Mouse (Mus musculus): ENCODE data around the gene 4921536K21Rik. TPM values are rescaled to one million over a fixed set of nuclear protein-coding genes. Genes with fewer than 3 reads are reported as not detected.

4921536K21Rik gene
- polyA plus RNA-seq, 1 experiment from 2014 or later: 0.23 TPM

DNA sequence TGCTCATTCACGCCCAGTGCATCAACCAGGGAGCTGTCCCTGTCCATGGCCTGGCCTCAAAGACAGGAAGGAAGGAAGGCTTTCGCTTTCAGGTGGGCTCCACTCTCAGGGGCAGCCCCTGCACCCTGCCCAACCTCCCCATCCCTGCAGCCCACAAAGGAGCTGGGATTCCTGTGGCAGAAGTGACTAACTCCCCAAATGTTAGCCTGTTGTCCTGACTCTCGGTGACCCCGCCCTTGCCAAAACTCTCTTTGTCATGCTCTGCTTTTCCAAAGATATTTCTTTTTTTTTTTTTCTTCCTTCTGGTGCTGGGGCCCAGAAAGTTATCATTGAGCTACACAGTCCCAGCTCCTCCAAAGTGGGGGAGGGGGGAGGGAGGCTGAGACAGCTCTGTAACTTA is 14.3 kb upstream of the 4921536K21Rik start:
- Histone ChIP-seq H3K4me3 (no peak overlapping the region), H3K36me3 (peaks cover 17% of the 10 kb centered on the region; the same call in 1 of the 2 replicates), H3K27me3 (peaks cover 7% of the 10 kb centered on the region), H3K27ac (no peak overlapping the region), H3K9me3 (no peaks in the 10 kb centered on the region), H3K4me2 (no peak overlapping the region), H3K9ac (no peak overlapping the region), H3K4me1 (peaks cover 29% of the 10 kb centered on the region)
- no peak for ATAC-seq (ENCODE audit: insufficient number of reproducible peaks, low FRiP score, low TSS enrichment, low read depth)
- WGBS: 79% methylated on average over 4 of the region's 4 CpGs

DNA sequence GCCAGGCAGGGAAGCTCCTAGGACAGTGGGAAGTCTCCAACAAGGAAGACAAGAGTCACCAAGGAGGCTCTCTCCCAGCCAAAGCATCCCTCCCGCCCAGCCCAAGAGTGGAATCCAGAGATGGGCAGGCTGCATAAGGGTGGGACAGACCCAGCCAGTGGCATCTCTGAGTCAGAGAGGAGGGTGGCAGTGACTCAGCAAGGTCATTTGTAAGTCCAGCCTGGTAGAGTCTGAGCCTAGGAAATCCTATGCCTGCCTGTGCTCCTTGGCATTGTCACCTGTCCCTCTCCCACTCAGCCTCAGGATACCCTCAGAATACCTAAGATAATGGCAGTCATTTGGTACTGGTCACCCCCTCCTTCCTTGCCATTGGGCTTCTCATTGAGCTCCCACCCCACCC is 10.5 kb upstream of the 4921536K21Rik start:
- no peaks in the 10 kb centered on the region for H3K27me3 ChIP-seq
- no peak for ATAC-seq (ENCODE audit: insufficient number of reproducible peaks, low FRiP score, low TSS enrichment, low read depth)
- WGBS: 70% methylated on average over 1 of the region's 1 CpGs
- H3K9ac ChIP-seq: no peak overlapping the region
- H3K36me3 ChIP-seq: peaks cover 17% of the 10 kb centered on the region; the same call in 1 of the 2 replicates
- H3K4me1 ChIP-seq: peaks cover 6% of the 10 kb centered on the region; the same call in 1 of the 2 replicates
- H3K4me3 ChIP-seq: no peak overlapping the region
- H3K9me3 ChIP-seq: no peaks in the 10 kb centered on the region
- H3K4me2 ChIP-seq: no peak overlapping the region
- H3K27ac ChIP-seq: no peak overlapping the region

DNA sequence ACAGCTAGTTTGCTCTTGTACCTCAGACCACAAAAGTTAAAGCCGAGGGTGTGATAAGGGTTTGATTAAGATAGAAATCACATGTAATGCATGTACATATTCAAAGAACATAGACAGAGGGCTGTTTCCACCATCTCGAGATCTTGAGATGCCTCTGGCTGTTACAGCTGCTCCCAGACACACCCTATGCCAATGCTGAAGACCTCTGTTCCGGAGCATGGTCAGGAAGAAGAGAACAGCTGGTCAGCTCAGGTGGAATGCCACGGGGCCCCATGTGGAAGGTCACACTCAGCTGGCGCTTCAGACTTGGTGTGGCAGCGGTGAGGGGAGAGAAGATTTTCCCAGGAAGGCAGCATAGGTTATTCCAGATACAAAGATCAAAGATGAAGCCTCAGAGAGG is 9.8 kb upstream of the 4921536K21Rik start:
- no peaks in the 10 kb centered on the region for H3K9me3 ChIP-seq
- H3K9ac ChIP-seq: no peak overlapping the region
- no peak overlapping the region for H3K4me3 ChIP-seq
- peaks cover 17% of the 10 kb centered on the region; the same call in 1 of the 2 replicates for H3K36me3 ChIP-seq
- H3K4me1 ChIP-seq: 0 out of 2 replicates have a peak, but pooled peaks cover 3% of the 10 kb centered on the region
- H3K4me2 ChIP-seq: no peak overlapping the region
- ATAC-seq (ENCODE audit: insufficient number of reproducible peaks, low FRiP score, low TSS enrichment, low read depth): no peak
- H3K27ac ChIP-seq: no peak overlapping the region
- 79% methylated on average over 6 of the region's 6 CpGs for WGBS
- H3K27me3 ChIP-seq: no peaks in the 10 kb centered on the region

DNA sequence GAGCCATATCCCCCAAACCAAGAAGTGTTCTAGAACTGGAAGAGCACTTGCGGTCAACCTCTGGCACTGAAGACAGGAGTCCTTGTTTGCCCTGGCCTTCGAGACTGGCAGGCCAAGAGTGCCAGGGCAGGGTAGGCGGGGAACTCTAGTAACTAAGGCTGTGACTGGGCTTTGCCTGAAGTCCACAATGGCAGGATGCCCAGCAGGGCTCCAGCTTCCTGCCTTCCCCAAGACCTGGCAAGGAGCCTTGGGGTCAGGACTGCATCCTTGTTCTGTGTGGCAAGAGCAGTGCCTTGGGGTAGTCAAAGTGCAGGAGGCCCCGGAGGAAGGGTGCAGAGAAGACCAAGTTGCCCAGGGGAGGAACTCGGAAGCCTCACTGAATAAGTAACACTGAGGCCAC is 8.1 kb upstream of the 4921536K21Rik start:
- Histone ChIP-seq H3K4me1 (0 out of 2 replicates have a peak, but pooled peaks cover 3% of the 10 kb centered on the region), H3K27me3 (no peaks in the 10 kb centered on the region), H3K4me2 (no peak overlapping the region), H3K36me3 (peaks cover 17% of the 10 kb centered on the region; the same call in 1 of the 2 replicates), H3K9me3 (no peaks in the 10 kb centered on the region), H3K27ac (no peak overlapping the region), H3K4me3 (no peak overlapping the region), H3K9ac (no peak overlapping the region)
- ATAC-seq (ENCODE audit: insufficient number of reproducible peaks, low FRiP score, low TSS enrichment, low read depth): no peak
- 84% methylated on average over 5 of the region's 5 CpGs for WGBS

DNA sequence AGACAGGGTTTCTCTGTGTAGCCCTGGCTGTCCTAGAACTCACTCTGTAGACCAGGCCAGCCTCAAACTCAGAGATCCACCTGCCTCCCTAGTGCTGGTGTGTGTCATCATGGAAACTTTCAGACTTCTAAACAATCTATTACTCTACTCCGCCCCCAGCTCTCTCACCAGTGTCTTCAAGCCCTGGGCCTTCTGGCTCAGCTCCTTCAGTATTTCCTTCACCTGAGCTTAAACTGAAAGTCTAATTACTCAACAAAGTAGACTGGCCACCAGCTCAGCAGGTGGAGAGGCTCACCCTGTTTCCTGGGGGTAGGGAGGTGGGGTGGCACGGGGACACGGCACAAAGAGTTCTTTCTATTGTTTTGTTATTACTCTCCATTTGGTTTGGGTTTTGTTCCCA is 7.6 kb upstream of the 4921536K21Rik start:
- no peak overlapping the region for H3K4me2 ChIP-seq
- H3K36me3 ChIP-seq: peaks cover 14% of the 10 kb centered on the region; the same call in 1 of the 2 replicates
- WGBS: 82% methylated on average over 3 of the region's 3 CpGs
- ATAC-seq (ENCODE audit: insufficient number of reproducible peaks, low FRiP score, low TSS enrichment, low read depth): no peak
- no peaks in the 10 kb centered on the region for H3K27me3 ChIP-seq
- no peak overlapping the region for H3K9ac ChIP-seq
- H3K9me3 ChIP-seq: no peaks in the 10 kb centered on the region
- H3K27ac ChIP-seq: no peak overlapping the region
- H3K4me3 ChIP-seq: no peak overlapping the region
- 0 out of 2 replicates have a peak, but pooled peaks cover 3% of the 10 kb centered on the region for H3K4me1 ChIP-seq

DNA sequence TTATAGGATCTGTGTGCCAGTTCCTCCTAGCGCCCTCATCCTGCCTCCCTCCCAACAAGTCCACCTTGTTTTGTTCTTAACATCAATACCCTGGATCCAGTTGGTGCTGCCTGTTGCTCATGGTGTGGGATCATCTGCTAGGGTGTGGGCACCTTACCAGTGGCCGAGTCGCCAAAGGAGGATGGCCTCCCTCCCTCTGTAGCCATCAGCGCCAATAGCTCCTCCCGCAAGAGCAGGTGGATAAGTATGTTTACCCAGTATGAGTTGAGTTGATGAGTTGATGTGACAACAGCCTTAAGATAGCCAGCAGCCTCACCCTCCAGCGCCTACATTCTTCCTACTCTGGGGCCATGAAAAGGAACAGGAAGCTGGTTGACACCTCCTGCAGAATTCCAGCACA is 5.4 kb upstream of the 4921536K21Rik start:
- H3K4me1 ChIP-seq: peaks cover 5% of the 10 kb centered on the region; the same call in 1 of the 2 replicates
- ATAC-seq (ENCODE audit: insufficient number of reproducible peaks, low FRiP score, low TSS enrichment, low read depth): no peak
- H3K27ac ChIP-seq: no peak overlapping the region
- H3K4me2 ChIP-seq: no peak overlapping the region
- H3K9me3 ChIP-seq: no peaks in the 10 kb centered on the region
- WGBS: 80% methylated on average over 6 of the region's 6 CpGs
- no peak overlapping the region for H3K9ac ChIP-seq
- H3K27me3 ChIP-seq: no peaks in the 10 kb centered on the region
- no peak overlapping the region for H3K4me3 ChIP-seq
- H3K36me3 ChIP-seq: peaks cover 7% of the 10 kb centered on the region; the same call in 1 of the 2 replicates

DNA sequence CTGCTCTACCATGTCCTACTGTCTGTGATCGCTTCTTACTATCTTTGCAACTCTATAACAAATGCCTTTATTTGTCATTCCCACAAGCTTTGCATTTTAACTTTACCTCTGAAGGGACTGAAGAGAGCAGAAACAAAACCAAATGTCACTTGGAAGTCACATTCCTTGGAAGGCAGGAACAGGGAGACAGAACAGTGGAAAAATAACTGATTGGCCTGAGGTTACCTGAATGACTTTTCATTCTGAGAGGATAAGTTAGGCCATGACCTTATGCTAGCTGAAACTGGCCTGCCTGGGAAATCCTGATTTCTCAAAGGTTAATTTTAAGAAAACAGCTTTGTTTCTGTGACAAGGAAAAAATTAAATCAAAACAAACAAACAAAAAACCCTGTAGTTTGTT is 1.0 kb upstream of the 4921536K21Rik start:
- H3K36me3 ChIP-seq: peaks cover 7% of the 10 kb centered on the region; the same call in 1 of the 2 replicates
- H3K4me1 ChIP-seq: peaks cover 9% of the 10 kb centered on the region
- H3K4me3 ChIP-seq: no peak overlapping the region
- no peak overlapping the region for H3K27ac ChIP-seq
- ATAC-seq (ENCODE audit: insufficient number of reproducible peaks, low FRiP score, low TSS enrichment, low read depth): no peak
- WGBS: 91% methylated on average over 1 of the region's 1 CpGs
- H3K9ac ChIP-seq: no peak overlapping the region
- no peaks in the 10 kb centered on the region for H3K27me3 ChIP-seq
- H3K9me3 ChIP-seq: no peaks in the 10 kb centered on the region
- H3K4me2 ChIP-seq: no peak overlapping the region

DNA sequence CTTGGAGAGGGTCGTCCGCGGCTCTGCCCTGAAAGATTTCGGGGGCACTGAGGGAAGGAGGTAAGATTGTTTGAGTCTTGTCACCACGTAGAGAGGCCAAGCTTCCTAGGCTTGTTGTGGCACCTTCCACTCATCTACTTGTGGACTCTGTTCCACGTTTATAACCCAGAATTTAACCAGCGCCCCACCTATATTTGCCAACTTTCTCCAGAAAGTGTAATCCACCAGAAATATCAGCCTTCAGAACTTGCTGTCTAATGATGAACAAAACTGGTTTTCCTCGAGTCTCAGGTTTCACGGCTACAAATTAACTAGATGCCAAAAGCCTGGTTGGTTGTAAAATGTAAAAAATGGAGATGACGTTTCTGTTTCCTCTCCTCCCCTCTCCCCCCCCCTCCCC is 560 bp upstream of the 4921536K21Rik start:
- Histone ChIP-seq H3K9ac (peak overlapping the region; percentile 37; the same call in 1 of the 2 replicates), H3K27ac (peak overlapping the region; percentile 78), H3K36me3 (peaks cover 7% of the 10 kb centered on the region; the same call in 1 of the 2 replicates), H3K9me3 (no peaks in the 10 kb centered on the region), H3K27me3 (no peaks in the 10 kb centered on the region), H3K4me1 (peaks cover 9% of the 10 kb centered on the region), H3K4me3 (peak overlapping the region; percentile 49), H3K4me2 (peak overlapping the region; percentile 88)
- ATAC-seq (ENCODE audit: insufficient number of reproducible peaks, low FRiP score, low TSS enrichment, low read depth): no peak
- WGBS: 2% methylated on average over 10 of the region's 10 CpGs

DNA sequence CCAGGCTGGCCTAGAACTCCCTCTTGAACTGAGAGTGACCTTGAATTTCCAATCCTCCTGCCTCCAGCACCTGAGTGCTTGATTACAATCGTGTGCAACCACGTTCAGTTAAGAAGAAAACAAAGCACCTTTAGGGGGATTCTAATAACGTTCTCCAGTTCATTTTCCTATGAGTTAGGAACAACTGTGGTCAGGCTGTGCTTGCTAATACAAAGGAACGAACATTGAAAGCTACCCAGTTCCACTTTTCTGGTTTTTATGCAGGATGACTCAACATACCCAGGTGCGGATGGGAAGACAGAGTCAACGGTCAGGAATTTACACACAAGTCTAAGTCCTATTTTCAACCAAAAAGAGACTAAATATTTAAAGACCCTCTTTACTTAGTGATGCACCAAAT is 928 bp downstream of the 4921536K21Rik start:
- no peak overlapping the region for H3K4me3 ChIP-seq
- peaks cover 7% of the 10 kb centered on the region; the same call in 1 of the 2 replicates for H3K36me3 ChIP-seq
- peaks cover 9% of the 10 kb centered on the region for H3K4me1 ChIP-seq
- 78% methylated on average over 6 of the region's 6 CpGs for WGBS
- H3K9me3 ChIP-seq: no peaks in the 10 kb centered on the region
- no peak overlapping the region for H3K4me2 ChIP-seq
- H3K9ac ChIP-seq: no peak overlapping the region
- no peaks in the 10 kb centered on the region for H3K27me3 ChIP-seq
- no peak for ATAC-seq (ENCODE audit: insufficient number of reproducible peaks, low FRiP score, low TSS enrichment, low read depth)
- H3K27ac ChIP-seq: no peak overlapping the region

DNA sequence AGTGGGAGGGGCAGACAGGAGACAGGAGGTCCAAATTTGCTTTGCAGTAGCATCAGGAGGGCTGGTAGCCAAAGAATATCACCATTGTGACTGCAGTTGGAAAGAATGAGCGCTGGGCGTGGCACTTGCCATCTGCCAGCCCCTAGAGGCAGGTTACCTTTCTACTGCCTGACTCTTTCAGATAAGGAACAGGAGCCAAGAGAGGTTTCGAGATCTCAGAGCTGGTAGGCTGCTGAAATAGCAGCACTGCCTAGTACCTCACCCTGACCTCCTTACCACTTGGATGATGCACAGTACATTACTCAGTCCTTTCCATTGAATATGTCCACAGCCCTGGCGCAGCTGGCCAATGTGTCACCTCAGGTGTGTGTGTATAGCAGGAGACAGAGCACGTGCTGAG is 7.6 kb downstream of the 4921536K21Rik start:
- Histone ChIP-seq H3K4me3 (no peak overlapping the region), H3K27me3 (no peaks in the 10 kb centered on the region), H3K36me3 (no peaks in the 10 kb centered on the region), H3K4me1 (no peaks in the 10 kb centered on the region), H3K9ac (no peak overlapping the region), H3K9me3 (no peaks in the 10 kb centered on the region), H3K4me2 (no peak overlapping the region), H3K27ac (no peak overlapping the region)
- no peak for ATAC-seq (ENCODE audit: insufficient number of reproducible peaks, low FRiP score, low TSS enrichment, low read depth)
- 80% methylated on average over 5 of the region's 5 CpGs for WGBS

DNA sequence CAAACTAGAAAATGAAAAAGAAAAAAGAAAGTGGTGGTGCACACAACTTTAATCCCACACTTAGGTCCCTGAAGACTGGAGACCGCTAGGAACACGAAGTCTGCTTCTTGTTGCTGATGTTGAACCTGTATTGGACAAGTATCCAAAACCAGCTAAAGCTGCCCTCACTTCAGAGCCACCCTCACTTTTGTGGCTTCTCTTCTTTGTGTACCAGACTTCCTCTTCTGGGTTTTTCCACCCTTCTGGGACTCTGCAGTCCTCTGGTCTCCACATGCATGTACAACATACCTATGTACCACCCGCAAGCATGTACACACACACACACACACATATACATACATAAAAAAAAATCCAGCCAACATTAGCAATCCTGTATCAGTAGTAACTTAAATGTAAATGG is 11.2 kb downstream of the 4921536K21Rik start:
- Histone ChIP-seq H3K27me3 (no peaks in the 10 kb centered on the region), H3K27ac (no peak overlapping the region), H3K4me3 (no peak overlapping the region), H3K36me3 (no peaks in the 10 kb centered on the region), H3K9me3 (no peaks in the 10 kb centered on the region), H3K4me1 (no peaks in the 10 kb centered on the region), H3K9ac (no peak overlapping the region), H3K4me2 (no peak overlapping the region)
- ATAC-seq (ENCODE audit: insufficient number of reproducible peaks, low FRiP score, low TSS enrichment, low read depth): no peak
- WGBS: 89% methylated on average over 3 of the region's 3 CpGs

DNA sequence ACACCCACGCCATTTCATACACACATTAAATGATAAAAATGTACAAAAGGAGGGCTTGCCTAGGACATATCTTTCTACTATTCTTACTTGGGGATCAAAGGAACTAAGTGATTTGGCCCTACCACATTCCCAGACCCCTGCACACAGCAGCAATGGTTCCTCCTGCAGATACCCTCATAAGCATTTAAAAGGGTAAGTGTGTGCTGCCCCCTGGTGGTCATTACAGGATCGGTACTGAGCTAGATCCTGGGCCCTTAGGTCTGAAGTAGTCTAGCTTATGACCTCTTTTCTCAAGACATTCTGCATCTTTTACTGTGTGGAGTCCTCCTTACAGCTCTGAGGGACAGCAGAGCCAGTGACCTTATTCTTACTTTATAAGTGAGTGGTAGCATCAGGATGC is 15.1 kb downstream of the 4921536K21Rik start:
- H3K36me3 ChIP-seq: no peaks in the 10 kb centered on the region
- H3K27ac ChIP-seq: no peak overlapping the region
- no peaks in the 10 kb centered on the region for H3K27me3 ChIP-seq
- ATAC-seq (ENCODE audit: insufficient number of reproducible peaks, low FRiP score, low TSS enrichment, low read depth): no peak
- 27% methylated on average over 2 of the region's 2 CpGs for WGBS
- no peaks in the 10 kb centered on the region for H3K9me3 ChIP-seq
- H3K9ac ChIP-seq: no peak overlapping the region
- no peak overlapping the region for H3K4me2 ChIP-seq
- no peaks in the 10 kb centered on the region for H3K4me1 ChIP-seq
- no peak overlapping the region for H3K4me3 ChIP-seq

DNA sequence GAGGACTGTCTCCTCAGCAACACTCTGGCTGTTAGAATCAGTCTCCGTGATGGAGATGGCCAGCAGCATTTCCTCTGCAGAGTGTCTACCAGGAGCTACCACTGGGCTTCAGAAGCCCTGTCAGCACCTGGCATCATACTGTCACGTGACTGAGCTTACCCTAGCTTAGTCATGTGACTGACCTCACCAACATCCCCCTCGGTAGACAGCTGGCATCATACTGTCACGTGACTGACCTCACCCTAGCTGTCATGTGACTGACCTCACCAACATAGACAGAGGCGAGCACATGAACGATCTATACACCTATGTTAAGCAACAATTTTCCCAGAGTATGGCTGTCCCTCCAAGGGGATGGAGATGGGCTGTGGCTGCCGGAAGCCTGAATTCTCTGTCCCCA is 16.2 kb downstream of the 4921536K21Rik start:
- H3K27me3 ChIP-seq: no peaks in the 10 kb centered on the region
- H3K36me3 ChIP-seq: no peaks in the 10 kb centered on the region
- H3K27ac ChIP-seq: no peak overlapping the region
- H3K4me3 ChIP-seq: no peak overlapping the region
- H3K4me2 ChIP-seq: no peak overlapping the region
- no peaks in the 10 kb centered on the region for H3K4me1 ChIP-seq
- WGBS: 68% methylated on average over 7 of the region's 7 CpGs
- ATAC-seq (ENCODE audit: insufficient number of reproducible peaks, low FRiP score, low TSS enrichment, low read depth): no peak
- no peak overlapping the region for H3K9ac ChIP-seq
- H3K9me3 ChIP-seq: no peaks in the 10 kb centered on the region

All from limb, embryonic 15.5 days (tissue).